Mouse (Mus musculus) neural tube, embryonic 11.5 days (tissue): Measurements from ENCODE around the gene Dennd1a. TPM values are rescaled to one million over a fixed set of nuclear protein-coding genes. Genes with fewer than 3 reads are reported as not detected.

Experiments used
- ATAC-seq: fragments of 200-750 bp; cut with Nextera tagmentation; 2 replicates; pipeline ENCODE4 v1.8.0; 2017; ENCODE audit warnings: moderate number of reproducible peaks, mild to moderate bottlenecking, moderate TSS enrichment, moderate library complexity; ENCODE audit not compliant: insufficient read depth, low FRiP score, low TSS enrichment
- DNase-seq: peaks from one replicate; pipeline ENCODE4 v3.0.0-alpha.2; 2015; ENCODE audit warnings: low spot score
- H3K27ac ChIP-seq: fragments of 300-500 bp; sonication (generic); 2 replicates; pipeline ENCODE4 v1.5.1; 2014; ENCODE audit warnings: low read depth, mild to moderate bottlenecking, low read length
- H3K27me3 ChIP-seq: fragments of 300-500 bp; sonication (generic); 2 replicates; pipeline ENCODE4 v1.6.1; 2014; ENCODE audit warnings: mild to moderate bottlenecking, low read length, mixed read lengths; ENCODE audit not compliant: control insufficient read depth, insufficient read depth
- H3K36me3 ChIP-seq: fragments of 300-500 bp; sonication (generic); 2 replicates; pipeline ENCODE4 v1.6.1; 2014; ENCODE audit warnings: mild to moderate bottlenecking, low read length, moderate library complexity, mixed read lengths; ENCODE audit not compliant: control insufficient read depth, insufficient read depth
- H3K4me1 ChIP-seq: fragments of 300-500 bp; sonication (generic); 2 replicates; pipeline ENCODE4 v1.6.1; 2014; ENCODE audit warnings: low read length, mixed read lengths; ENCODE audit not compliant: control insufficient read depth, insufficient read depth
- H3K4me2 ChIP-seq: fragments of 300-500 bp; sonication (generic); 2 replicates; pipeline ENCODE4 v1.6.1; 2014; ENCODE audit warnings: low read depth, mild to moderate bottlenecking, moderate library complexity
- H3K4me3 ChIP-seq: fragments of 300-500 bp; sonication (generic); 2 replicates; pipeline ENCODE4 v1.5.1; 2014; ENCODE audit warnings: low read depth, low read length
- H3K9ac ChIP-seq: fragments of 300-500 bp; sonication (generic); 2 replicates; pipeline ENCODE4 v1.6.1; 2014; ENCODE audit warnings: mild to moderate bottlenecking, low read length
- H3K9me3 ChIP-seq: fragments of 300-500 bp; sonication (generic); 2 replicates; pipeline ENCODE4 v1.6.1; 2016; ENCODE audit warnings: low read length; ENCODE audit not compliant: control insufficient read depth
- WGBS: fragments of 180-500 bp; shearing (Covaris S2); extraction: QIAGEN DNeasy Blood & Tissue Kit; methylation state at CpG from one replicate; pipeline ENCODE4 v1.1.7; 2014; 5-methylcytosine and 5-hydroxymethylcytosine counted together
- polyA plus RNA-seq: library from polyadenylated mRNA; unstranded; fragments of >200 nt; fragmentation: Nextera tagmentation; extraction: Ambion mirVana; gene quantifications from 2 replicates; pipeline ENCODE4 v1.2.1, GENCODE M21; 2014

Dennd1a gene
- polyA plus RNA-seq, 1 experiment from 2014 or later: 7.3 TPM

DNA sequence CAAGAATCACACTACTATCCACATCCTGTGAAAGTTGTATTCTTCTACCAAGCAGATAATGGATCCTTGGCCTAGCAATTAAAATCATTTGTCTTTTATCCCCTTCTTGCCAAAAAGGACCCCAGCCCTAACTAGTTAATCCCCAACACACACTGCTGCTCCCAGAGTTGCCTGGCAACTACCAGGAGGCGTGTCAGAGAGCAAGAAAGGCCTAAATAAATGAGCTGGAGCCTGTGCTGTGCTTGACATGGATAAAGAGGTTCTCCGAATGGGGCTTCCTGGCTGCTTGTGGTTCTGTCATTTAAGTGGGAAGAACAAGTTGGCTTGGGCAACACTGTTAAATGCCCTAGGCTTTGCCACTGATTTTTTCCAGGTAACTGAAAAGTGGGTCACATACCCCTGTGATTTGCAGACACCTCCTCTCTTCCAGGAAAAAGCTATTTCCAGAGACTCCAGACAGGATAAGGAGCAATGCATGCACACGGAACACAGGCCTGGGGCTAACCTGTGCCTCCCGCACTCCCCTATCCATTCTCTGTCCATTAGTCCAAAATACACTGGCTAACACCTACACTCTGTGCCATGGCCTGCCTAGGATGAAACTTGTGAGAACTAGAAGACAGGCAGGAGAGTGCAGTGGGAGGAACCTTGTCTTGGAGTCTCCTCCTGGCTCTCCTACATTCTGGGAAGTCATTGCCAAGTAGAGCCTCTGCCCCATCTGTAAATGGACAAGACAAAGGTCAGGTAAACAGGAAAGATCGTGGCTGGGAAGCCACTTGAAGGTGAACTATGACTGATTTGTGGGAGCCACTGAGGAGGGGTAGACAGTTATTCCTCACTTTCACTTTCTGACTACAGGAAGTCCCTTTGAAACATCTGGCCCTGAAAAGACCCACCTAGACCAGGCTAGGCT is 355.9 kb downstream of the Dennd1a start:
- H3K9ac ChIP-seq: no peak overlapping the region
- H3K4me2 ChIP-seq: no peak overlapping the region
- no peak overlapping the region for H3K27ac ChIP-seq
- H3K27me3 ChIP-seq: no peaks in the 10 kb centered on the region
- H3K9me3 ChIP-seq: no peaks in the 10 kb centered on the region
- ATAC-seq: peak; percentile 63; the same call in 1 of the 2 replicates
- 57% methylated on average over 5 of the region's 5 CpGs for whole genome bisulfite sequencing
- no peak overlapping the region for H3K4me3 ChIP-seq
- no peaks in the 10 kb centered on the region for H3K36me3 ChIP-seq
- DNase-seq: peak; percentile 63
- H3K4me1 ChIP-seq: peaks cover 4% of the 10 kb centered on the region; the same call in 1 of the 2 replicates

DNA sequence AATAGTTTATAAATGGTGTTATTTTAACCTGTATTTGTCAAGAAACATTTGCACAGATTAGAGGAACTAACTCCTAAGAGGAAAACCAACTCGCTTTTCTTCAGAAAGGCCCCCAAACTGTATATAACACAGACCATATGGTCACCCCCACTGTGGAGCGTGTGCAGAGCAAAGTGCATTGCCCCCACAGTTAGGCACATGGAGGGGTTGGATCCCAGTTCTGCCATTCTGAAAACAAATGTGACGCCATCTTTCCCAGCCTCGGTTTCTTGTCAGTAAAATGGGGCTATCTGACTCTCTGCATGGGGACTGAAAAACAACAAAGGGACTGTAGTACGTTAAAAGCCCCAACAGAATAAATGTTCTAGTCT is 361.1 kb downstream of the Dennd1a start:
- no peak overlapping the region for H3K9ac ChIP-seq
- H3K36me3 ChIP-seq: no peaks in the 10 kb centered on the region
- DNase-seq (no peak), ATAC-seq (0 out of 2 replicates have a peak, but pooled peaks have one; percentile 33)
- no peak overlapping the region for H3K27ac ChIP-seq
- H3K4me3 ChIP-seq: no peak overlapping the region
- no peaks in the 10 kb centered on the region for H3K27me3 ChIP-seq
- no peaks in the 10 kb centered on the region for H3K9me3 ChIP-seq
- H3K4me2 ChIP-seq: no peak overlapping the region
- 73% methylated on average over 5 of the region's 5 CpGs for WGBS
- peaks cover 5% of the 10 kb centered on the region for H3K4me1 ChIP-seq

DNA sequence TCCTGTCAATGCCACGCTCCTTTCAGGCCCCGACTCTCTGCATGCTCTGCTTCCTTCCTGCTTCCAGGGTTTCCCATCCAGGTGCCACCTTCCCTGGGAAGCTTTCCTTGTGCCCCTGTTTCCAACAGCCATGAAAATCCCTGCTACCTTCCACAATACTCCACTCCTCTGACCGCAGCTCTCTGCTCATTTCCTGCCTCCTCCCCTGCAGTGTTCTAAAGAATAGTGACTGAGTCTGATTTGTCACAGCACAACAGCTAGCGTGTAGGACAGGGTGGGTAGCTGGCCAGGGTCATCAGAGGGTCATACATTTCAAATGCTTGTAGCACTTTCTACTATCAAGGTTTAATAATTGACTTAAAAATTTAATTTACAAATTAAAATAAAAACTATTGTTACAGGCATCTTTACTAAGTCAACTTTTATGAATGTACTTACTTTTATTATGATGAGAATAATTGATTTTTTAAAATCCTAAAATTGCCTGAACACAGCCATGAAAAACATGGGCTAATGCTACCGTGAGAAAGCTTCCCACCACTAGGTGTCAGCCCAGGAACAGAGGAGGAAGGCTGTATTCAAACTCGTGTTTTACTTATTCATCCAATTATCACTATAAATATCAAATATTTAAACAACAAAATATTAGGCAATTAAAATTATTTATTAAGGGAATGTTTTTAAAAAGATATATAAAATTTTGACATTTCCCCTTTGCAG is 361.6 kb downstream of the Dennd1a start:
- Histone ChIP-seq H3K4me2 (no peak overlapping the region), H3K36me3 (no peaks in the 10 kb centered on the region), H3K4me3 (no peak overlapping the region), H3K27ac (no peak overlapping the region), H3K27me3 (no peaks in the 10 kb centered on the region), H3K9ac (no peak overlapping the region), H3K9me3 (no peaks in the 10 kb centered on the region), H3K4me1 (peaks cover 4% of the 10 kb centered on the region; the same call in 1 of the 2 replicates)
- 20% methylated on average over 6 of the region's 6 CpGs for WGBS
- peak; percentile 80 for ATAC-seq
- DNase-seq: peak; percentile 50

DNA sequence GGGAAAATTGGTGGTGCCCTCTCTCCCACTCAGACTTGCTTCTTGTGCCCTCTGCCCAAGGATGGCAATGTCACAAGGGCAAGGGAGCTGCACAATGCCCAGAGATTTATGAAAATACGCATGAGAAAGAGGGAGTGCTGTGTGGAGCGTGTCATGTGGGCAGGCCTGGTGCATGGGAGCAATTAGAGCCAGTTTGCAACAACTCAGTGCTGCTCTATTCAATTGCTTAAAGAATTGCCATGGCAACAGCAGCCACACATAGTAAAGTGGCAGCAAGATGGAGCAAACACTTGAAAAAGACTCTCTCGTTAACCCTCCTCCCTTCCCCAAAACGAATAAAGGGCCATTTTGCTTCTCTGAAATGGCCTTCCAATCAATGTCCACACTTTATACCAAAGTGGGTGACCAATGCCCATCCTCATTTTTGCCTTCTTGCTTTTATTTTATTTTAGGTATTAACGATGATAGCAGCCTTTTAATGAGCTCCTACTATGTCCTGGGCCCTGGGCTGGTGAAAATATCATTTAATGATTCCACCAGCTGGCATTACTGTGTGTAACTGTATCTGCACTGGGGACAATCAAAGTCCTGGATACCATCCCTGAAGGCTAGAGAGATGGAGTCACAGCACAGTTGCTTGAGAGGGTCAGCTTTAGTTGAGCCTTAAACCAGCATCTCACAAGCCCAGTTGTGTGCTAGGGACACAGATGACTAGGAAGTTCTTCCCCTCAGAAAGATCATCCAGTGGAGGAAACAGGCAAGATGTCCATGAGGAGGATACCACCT is 378.3 kb downstream of the Dennd1a start:
- DNase-seq (no peak), ATAC-seq (peak; percentile 58; the same call in 1 of the 2 replicates)
- Histone ChIP-seq H3K4me2 (no peak overlapping the region), H3K4me3 (no peak overlapping the region), H3K36me3 (no peaks in the 10 kb centered on the region), H3K9me3 (no peaks in the 10 kb centered on the region), H3K27ac (no peak overlapping the region), H3K9ac (no peak overlapping the region), H3K4me1 (no peaks in the 10 kb centered on the region), H3K27me3 (no peaks in the 10 kb centered on the region)
- 40% methylated on average over 5 of the region's 5 CpGs for WGBS

DNA sequence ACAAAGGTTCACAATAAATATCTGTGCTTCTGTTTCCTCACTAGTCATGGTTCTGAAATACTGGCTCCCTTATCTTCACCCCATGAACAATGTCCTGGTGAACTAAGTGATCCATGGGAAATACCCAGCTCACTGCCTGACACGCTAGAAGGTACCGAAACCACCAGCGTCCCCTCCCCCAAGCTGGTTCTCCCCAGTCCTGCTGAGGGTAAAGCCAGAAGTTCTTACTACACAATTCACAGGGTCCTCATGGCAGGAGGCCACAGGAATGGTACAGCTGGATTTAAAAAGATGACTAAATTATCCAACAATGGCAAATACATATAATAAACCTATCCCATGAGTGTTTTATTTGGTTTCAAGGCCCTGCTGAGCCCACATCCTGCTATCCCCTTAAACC is 378.9 kb downstream of the Dennd1a start:
- WGBS: 77% methylated on average over 3 of the region's 3 CpGs
- no peaks in the 10 kb centered on the region for H3K27me3 ChIP-seq
- H3K4me2 ChIP-seq: no peak overlapping the region
- H3K9me3 ChIP-seq: no peaks in the 10 kb centered on the region
- H3K9ac ChIP-seq: no peak overlapping the region
- no peaks in the 10 kb centered on the region for H3K4me1 ChIP-seq
- H3K36me3 ChIP-seq: no peaks in the 10 kb centered on the region
- DNase-seq (no peak), ATAC-seq (no peak)
- no peak overlapping the region for H3K4me3 ChIP-seq
- no peak overlapping the region for H3K27ac ChIP-seq

DNA sequence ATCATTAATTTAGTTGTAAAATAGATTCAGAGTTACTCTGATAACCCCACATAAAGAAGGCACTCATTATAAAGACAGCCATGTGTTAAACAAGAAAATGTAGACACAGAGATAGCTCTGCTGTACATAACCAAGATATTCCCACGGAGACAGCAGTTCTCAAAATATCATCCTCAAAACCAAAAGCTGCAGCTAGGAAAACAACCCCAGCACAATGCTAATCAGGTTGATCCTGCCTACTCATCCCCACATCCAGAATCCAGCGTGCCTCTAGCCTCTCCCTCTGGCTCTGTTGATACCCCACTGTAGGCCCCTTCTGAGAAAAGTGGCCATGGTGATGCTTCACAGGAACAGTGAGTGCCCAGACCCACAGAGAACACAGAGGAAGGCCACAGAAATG is 380.9 kb downstream of the Dennd1a start:
- Histone ChIP-seq H3K4me2 (no peak overlapping the region), H3K9me3 (no peaks in the 10 kb centered on the region), H3K4me1 (no peaks in the 10 kb centered on the region), H3K36me3 (no peaks in the 10 kb centered on the region), H3K27me3 (no peaks in the 10 kb centered on the region), H3K9ac (no peak overlapping the region), H3K4me3 (no peak overlapping the region), H3K27ac (no peak overlapping the region)
- WGBS: 84% methylated on average over 2 of the region's 2 CpGs
- DNase-seq: no peak
- ATAC-seq: no peak

DNA sequence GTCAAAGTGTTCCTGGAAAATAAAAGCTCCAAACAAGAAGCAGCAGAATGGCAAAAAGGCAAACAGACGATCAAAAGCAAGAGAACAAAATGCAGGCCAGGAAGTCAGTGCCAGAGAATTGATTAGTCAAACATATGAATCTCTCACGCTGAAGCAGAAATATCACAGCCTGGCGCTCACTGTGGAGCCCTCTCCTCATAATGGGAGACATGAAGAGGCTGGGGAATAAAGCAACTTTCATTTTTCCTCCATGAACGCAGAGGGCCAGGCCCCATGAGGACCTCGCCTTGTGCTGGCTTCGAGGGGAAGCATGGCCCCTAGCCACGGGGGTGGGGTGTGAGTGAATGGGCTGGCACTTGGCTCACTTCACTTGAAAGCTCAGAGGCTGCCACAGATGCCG is 383.9 kb downstream of the Dennd1a start:
- H3K4me2 ChIP-seq: no peak overlapping the region
- 73% methylated on average over 8 of the region's 8 CpGs for WGBS
- no peaks in the 10 kb centered on the region for H3K4me1 ChIP-seq
- no peaks in the 10 kb centered on the region for H3K9me3 ChIP-seq
- no peaks in the 10 kb centered on the region for H3K27me3 ChIP-seq
- H3K27ac ChIP-seq: no peak overlapping the region
- H3K9ac ChIP-seq: no peak overlapping the region
- no peak overlapping the region for H3K4me3 ChIP-seq
- ATAC-seq (no peak), DNase-seq (no peak)
- H3K36me3 ChIP-seq: no peaks in the 10 kb centered on the region

DNA sequence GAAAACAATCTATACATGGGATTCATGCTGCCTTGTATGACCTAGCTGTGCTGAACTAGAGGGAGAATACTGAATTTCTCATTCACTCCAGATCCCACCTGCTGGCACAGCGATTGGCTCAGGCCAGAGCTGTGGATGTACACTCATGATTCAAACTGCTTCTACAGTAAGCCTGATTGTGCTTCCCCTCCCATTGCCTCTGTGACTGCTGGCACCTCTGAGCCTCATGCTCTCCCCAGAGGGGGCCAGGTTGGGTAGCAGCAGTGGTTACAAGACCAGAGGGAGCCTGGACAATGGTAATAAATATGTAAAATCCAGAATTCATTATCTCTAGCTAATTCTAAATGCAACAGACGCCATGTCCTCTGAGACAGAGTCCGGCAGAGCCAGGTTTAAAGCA is 404.0 kb downstream of the Dennd1a start:
- Histone ChIP-seq H3K27me3 (no peaks in the 10 kb centered on the region), H3K4me1 (no peaks in the 10 kb centered on the region; the same call in 1 of the 2 replicates), H3K27ac (no peak overlapping the region), H3K9me3 (no peaks in the 10 kb centered on the region), H3K4me3 (no peak overlapping the region), H3K4me2 (no peak overlapping the region), H3K36me3 (no peaks in the 10 kb centered on the region), H3K9ac (no peak overlapping the region)
- 75% methylated on average over 3 of the region's 3 CpGs for WGBS
- DNase-seq: no peak
- no peak; the same call in 1 of the 2 replicates for ATAC-seq
